Mouse (Mus musculus): ENCODE data around the gene Rassf9. TPM values are rescaled to one million over a fixed set of nuclear protein-coding genes. Genes with fewer than 3 reads are reported as not detected.

Rassf9 gene
- polyA plus RNA-seq, 1 experiment from 2014 or later, result 1.5 TPM

Other genes starting within 250 kb of the Rassf9 start
- gene Nts, start 21.7 kb upstream of the Rassf9 start, polyA plus RNA-seq (2015; fragmentation: Nextera tagmentation; extraction: Ambion mirVana), result 4.8 and 8.5 TPM in 2 replicates

Measured in midbrain, embryonic 13.5 days (tissue).